Mouse (Mus musculus): ENCODE data around the gene Prdx5.

The Prdx5 gene

DNA sequence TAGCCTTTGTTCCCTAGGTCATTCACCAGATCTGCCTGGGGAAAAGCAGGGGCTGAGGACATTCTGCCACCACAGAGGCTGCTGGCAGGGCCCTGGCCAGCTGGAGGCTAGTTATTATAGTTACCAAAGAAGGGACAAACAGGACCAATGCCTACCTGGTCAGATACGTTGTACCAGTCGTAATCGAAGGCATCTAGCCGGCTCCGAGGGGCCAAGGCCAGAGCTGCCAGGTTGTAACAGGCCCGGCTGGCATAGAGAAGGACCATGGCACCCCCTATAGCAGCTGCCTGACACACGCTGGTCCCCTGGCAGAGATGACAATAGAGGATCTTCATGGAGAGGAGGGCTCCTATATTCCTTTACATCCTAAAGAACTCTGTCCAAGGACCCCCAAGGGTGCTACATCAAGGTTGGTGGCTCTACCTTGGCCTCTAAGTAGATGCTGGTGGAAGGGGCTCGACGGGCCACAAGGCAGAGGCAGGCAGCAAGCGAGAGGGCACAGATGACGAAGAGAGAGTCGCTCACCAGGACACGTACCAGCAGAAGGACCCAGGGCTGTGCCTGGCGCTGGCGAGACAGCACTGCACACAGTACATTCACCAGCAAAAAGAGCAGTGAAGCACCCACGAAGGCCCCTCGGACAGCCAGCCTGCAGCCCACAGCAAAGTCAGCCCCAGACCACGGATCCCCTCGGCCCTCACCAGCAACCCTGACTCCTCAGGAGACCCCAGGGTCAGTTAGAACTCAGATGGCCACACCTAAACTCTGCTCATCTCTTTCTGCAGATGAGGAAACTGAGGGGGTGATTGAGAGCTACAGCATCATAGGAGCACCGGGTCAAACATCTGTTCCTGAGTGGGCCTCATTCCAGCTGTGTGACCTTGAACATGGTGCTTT lies 29.4 kb upstream of the Prdx5 start:
- in situ Hi-C loops (cut with MboI, MseI), result loop anchor here in 1 of 2 experiments (10.0 kb wide), 1 partner anchor 255 kb away; no protein-coding TSS in a partner anchor

GRCm38 (mm10) chr19:6937541-6938465 lies 27.9 kb upstream of the Prdx5 start:
- in situ Hi-C loops (cut with MboI, MseI), result loop anchor here in 1 of 2 experiments (10.0 kb wide), 1 partner anchor 253 kb away; no protein-coding TSS in a partner anchor

DNA sequence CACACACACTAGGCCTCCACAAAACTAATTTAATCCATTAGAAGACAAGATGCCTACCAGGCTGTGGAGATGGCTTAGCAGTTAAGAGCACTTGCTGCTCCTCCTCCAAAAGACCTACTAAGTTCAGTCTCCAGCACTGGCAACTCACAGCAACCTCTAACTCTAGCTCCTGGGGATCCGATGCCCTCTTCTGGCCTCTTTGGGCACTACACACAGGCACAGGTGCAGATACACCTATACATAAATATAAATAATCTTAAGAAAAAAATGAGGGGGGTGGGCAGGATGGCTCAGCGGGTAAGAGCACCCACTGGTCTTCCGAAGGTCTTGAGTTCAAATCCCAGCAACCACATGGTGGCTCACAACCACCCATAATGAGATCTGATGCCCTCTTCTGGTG lies 26.4 kb upstream of the Prdx5 start:
- in situ Hi-C loops (cut with MboI, MseI), result loop anchor here in 1 of 2 experiments (10.0 kb wide), 1 partner anchor 251 kb away; no protein-coding TSS in a partner anchor

DNA sequence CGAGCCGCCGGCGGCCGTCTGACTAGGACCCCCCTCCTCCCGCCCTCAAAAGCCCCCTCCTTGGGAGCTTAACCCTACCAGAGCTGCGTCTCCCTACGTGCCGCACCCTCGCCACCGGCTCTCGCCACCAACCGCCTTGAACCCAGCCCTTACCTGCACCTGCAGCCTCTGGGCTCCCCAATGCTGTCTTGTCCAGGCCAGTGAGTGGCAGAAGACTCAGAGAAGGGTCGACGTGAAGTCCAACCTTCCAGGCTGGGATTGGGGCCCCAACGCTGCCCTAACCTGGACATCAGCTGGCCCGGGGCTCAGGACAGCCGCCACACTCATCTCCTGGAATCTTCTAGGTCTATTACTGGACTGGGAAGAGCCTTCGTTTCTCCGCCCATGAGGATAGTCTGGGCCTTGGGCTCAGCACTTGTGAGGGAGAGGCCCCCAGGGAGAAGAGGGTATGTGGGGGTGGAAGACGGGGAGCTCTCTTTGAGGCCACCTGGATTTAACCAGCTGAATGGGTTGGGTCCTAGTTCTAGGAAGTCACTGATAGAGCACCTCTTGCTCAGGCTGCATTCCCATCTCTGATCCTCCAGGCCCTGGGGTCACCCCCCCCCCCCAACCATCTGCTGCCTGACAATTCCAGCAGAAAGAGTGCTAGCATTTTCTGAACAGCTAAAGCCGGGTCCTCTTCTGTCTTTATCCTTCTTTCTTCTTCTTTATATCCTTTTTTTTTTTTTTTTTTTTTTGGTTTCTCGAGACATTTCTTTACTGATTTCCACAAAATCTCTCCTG lies 24.5 kb upstream of the Prdx5 start, which contains the start of gene Kcnk4:
TSS of gene Kcnk4 (minus strand) at position 321 of the 783 bp plus-strand sequence.
- in situ Hi-C loops (cut with MboI, MseI), result loop anchor here in 1 of 2 experiments (10.0 kb wide), 1 partner anchor 250 kb away; no protein-coding TSS in a partner anchor

GRCm38 (mm10) chr19:6933436-6934194 lies 23.7 kb upstream of the Prdx5 start:
- in situ Hi-C loops (cut with MboI, MseI), result loop anchor here in 1 of 2 experiments (10.0 kb wide), 1 partner anchor 249 kb away; no protein-coding TSS in a partner anchor

DNA sequence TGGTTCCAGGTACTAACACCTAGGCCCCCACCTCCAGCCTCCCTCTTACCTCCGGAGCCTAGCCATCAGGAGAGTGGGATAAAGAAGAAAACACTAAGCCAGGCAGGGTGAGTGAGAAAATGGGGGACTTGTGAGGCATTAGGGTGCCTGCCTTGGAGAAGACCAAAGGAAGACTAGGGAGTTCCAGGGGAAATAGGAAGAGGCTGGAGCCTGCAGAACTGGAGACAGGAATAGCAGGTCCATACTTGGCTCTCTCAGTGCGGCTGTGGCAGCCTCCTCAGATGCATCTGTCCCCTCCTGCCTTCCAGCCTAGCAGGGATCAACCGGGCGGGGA lies 23.2 kb upstream of the Prdx5 start:
- in situ Hi-C loops (cut with MboI, MseI), result loop anchor here in 1 of 2 experiments (10.0 kb wide), 1 partner anchor 248 kb away; no protein-coding TSS in a partner anchor

DNA sequence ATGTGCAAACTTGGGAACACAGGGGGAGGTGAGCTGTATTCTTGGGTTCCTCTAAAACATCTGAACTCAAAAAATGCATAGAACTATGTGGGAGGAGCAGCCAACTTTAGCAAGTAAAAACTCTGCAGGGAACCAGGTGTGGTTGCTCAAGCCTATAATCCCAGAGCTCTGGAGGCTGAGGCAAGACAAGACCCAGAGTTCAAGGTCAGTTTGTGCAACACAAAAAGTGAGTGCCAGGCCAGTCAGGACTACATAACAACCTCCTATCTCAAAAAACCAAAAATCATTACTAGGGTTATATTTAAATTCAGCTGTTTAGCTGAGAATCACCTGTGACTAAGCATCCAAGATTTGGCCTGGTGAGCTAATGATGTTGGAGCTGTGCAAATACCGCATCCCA lies 22.1 kb upstream of the Prdx5 start:
- in situ Hi-C loops (cut with MboI, MseI), result loop anchor here in 1 of 2 experiments (10.0 kb wide), 1 partner anchor 247 kb away; no protein-coding TSS in a partner anchor

GRCm38 (mm10) chr19:6931002-6931401 lies 21.1 kb upstream of the Prdx5 start:
- in situ Hi-C loops (cut with MboI, MseI), result loop anchor here in 1 of 2 experiments (10.0 kb wide), 1 partner anchor 246 kb away; no protein-coding TSS in a partner anchor

DNA sequence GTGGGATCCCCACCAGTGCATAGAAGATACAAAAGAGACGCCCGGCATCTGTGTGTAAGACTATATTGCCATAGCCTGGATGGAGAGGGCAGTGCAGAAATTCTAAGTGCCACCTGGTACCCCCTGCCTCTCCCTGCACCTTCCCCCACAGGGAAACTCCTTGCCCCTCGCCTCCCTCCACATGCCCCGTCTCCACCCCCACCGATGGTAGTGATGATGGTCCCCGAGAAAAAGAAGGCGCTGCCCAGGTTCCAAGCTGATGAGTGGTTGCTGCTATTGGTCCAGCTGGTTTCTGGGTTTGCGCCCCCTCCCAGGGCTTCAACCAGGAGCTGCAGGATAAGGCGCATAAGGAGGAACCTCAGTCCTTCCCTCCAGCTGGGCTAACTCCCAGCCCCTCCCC lies 18.2 kb upstream of the Prdx5 start:
- in situ Hi-C loops (cut with MboI, MseI), result no loop called here

- in situ Hi-C loops (cut with MboI, MseI), result no loop called here
These were observed 16.8 kb upstream of the Prdx5 start for GRCm38 (mm10) chr19:6926559-6927255.

- in situ Hi-C loops (cut with MboI, MseI), result no loop called here
These were observed 15.9 kb upstream of the Prdx5 start for GRCm38 (mm10) chr19:6925611-6926329.

- in situ Hi-C loops (cut with MboI, MseI), result no loop called here
These were observed 15.3 kb upstream of the Prdx5 start, which contains the start of gene Catsperz for GRCm38 (mm10) chr19:6925307-6925573. TSS of gene Catsperz (minus strand) at chr19:6925380.

- in situ Hi-C loops (cut with MboI, MseI), result loop anchor here in 1 of 2 experiments (5.0 kb wide), 1 partner anchor 48 kb away; the partner anchor contains the start of gene Ppp1r14b
These were observed 14.8 kb upstream of the Prdx5 start for GRCm38 (mm10) chr19:6924461-6925306.

DNA sequence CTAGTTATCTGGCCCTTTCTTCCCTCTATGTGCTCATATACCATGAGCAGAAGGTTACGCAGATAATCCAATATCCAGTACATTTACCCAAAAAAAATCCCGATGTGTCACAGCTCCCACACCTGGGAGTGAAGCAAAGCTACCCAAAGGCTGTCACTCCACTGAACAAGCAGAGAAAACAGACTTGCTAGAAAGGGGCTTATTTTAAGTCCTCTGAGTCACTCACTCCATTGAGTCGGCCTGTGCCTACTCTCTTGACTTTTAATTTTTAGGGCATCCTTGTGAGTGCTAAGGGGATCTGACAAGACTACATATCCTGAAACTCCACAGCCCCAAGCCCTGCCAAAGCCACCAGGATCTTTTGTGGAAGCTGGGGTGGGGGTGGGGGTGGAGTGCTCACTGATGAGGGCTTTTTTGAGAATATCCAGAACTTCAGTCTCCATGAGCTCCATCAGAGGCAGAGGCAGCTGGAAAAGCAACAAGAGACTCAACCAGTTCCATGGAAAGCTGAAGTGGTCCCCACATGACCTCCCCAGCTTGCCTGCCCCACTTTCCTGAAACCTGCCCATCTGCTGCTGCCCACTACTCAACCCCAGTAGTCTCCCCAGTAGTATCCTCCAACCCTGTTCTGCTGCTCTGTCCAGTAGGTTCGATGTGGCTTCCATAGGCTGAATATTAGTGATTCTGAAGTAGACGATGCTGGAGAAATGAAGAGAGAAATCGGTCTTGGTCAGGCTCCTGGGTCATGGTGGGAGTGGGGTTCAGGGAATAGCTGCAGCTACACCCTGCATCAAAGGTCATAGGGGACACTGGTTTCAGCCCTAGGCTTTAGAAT lies 13.2 kb upstream of the Prdx5 start:
- in situ Hi-C loops (cut with MboI, MseI), result loop anchor here in 1 of 2 experiments (5.0 kb wide), 1 partner anchor 49 kb away; the partner anchor contains the start of gene Ppp1r14b

DNA sequence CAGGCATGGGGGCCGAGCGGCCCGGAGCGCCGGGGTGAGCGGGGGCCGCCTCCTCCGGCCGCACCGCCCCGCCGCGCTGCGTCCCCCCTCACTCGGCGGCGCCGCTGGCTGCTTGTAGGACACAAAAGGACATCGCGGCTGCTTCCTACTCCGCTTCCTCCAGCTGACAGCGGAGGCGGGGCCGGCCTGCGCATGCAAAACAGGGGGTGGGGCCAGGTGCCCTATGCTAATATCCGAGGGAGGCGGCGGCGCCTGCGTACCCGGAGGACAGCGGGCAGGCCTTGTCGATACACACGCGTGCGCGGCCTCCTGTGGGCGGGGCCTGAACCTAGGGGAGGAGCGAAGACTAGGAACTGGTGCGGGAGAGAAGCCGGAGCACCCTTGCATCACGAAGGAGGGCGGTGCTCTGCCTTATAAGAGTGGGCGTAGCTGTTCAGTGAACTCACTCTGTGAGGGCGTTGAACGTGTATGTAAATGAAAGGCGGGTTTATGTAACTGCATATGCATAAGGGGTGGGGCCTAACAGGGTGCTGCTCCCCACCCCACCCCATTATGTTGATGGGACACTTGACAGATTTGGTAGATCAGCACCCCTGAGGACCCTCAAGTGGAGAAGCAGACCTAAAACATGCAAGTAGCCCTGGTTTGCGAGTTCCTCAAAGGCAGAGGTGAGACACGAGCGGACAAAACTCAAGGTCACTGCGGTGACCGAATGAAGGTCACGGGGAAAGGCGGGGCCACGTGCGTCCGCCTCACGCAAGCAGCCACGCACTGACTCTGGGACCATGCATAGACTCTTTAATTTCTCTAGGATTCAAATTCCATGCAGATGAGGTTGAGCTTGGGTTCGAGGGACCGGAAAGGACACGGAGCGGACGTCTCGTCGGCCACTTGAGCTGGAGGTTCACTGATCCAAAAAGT lies 12.0 kb upstream of the Prdx5 start, which contains the start of gene Esrra:
TSS of gene Esrra (minus strand) at position 167 of the 921 bp plus-strand sequence.
- in situ Hi-C loops (cut with MboI, MseI), result loop anchor here in 1 of 2 experiments (5.0 kb wide), 1 partner anchor 50 kb away; the partner anchor contains the start of gene Ppp1r14b

Measured in T-helper 17 cell (primary cell).